Mouse (Mus musculus) stomach, postnatal 0 days (tissue): Measurements from ENCODE around the gene 4933405L10Rik. TPM values are rescaled to one million over a fixed set of nuclear protein-coding genes. Genes with fewer than 3 reads are reported as not detected.

Experiments
- ATAC-seq: fragments of 200-750 bp; cut with Nextera tagmentation; 2 replicates; pipeline ENCODE4 v1.8.0; 2017; ENCODE audit not compliant: low FRiP score, low TSS enrichment
- DNase-seq: peaks from one replicate; pipeline ENCODE4 v3.0.0-alpha.2; 2016; ENCODE audit warnings: low spot score
- H3K27ac ChIP-seq: fragments of 300-500 bp; sonication (generic); replicated peaks from 2 replicates; pipeline ENCODE4 v1.5.1; 2014; ENCODE audit warnings: mild to moderate bottlenecking, control low read depth
- H3K27me3 ChIP-seq: fragments of 300-500 bp; sonication (generic); 2 replicates; pipeline ENCODE4 v1.6.1; 2014; ENCODE audit warnings: low read length; ENCODE audit not compliant: control insufficient read depth, insufficient read depth
- H3K36me3 ChIP-seq: fragments of 300-500 bp; sonication (generic); 2 replicates; pipeline ENCODE4 v1.6.1; 2014; ENCODE audit warnings: low read length, mixed read lengths; ENCODE audit not compliant: control insufficient read depth, insufficient read depth
- H3K4me1 ChIP-seq: fragments of 300-500 bp; sonication (generic); replicated peaks from 2 replicates; pipeline ENCODE4 v1.6.1; 2014; ENCODE audit warnings: antibody characterized with exemption; ENCODE audit not compliant: control insufficient read depth, insufficient read depth
- H3K4me2 ChIP-seq: fragments of 300-500 bp; sonication (generic); replicated peaks from 2 replicates; pipeline ENCODE4 v1.6.1; 2014; ENCODE audit warnings: low read depth, mild to moderate bottlenecking, control low read depth, moderate library complexity
- H3K4me3 ChIP-seq: fragments of 300-500 bp; sonication (generic); 2 replicates; pipeline ENCODE4 v1.5.1; 2014; ENCODE audit warnings: low read depth, low read length, control low read depth
- H3K9ac ChIP-seq: fragments of 300-500 bp; sonication (generic); 2 replicates; pipeline ENCODE4 v1.6.1; 2014; ENCODE audit warnings: mild to moderate bottlenecking, low read length, control low read depth, mixed read lengths
- H3K9me3 ChIP-seq: fragments of 300-500 bp; sonication (generic); 2 replicates; pipeline ENCODE4 v1.6.1; 2016; ENCODE audit warnings: low read length; ENCODE audit not compliant: control insufficient read depth
- CTCF ChIP-seq: IDR thresholded peaks from 2 replicates; pipeline ENCODE4 v1.5.1; 2016; ENCODE audit warnings: antibody characterized with exemption, low read depth, mild to moderate bottlenecking, moderate library complexity
- EP300 ChIP-seq: optimal IDR thresholded peaks from 2 replicates; pipeline ENCODE3; 2016; ENCODE audit warnings: antibody characterized with exemption
- WGBS: fragments of 180-500 bp; shearing (Covaris S2); extraction: QIAGEN DNeasy Blood & Tissue Kit; methylation state at CpG from one replicate; pipeline ENCODE4 v1.1.7; 2014; 5-methylcytosine and 5-hydroxymethylcytosine counted together
- polyA plus RNA-seq: library from polyadenylated mRNA; unstranded; fragments of >200 nt; fragmentation: Nextera tagmentation; extraction: Ambion mirVana; gene quantifications from 2 replicates; pipeline ENCODE4 v1.2.1, GENCODE M21; 2015

4933405L10Rik gene
- polyA plus RNA-seq, 1 experiment from 2014 or later, result 0.13 TPM

DNA sequence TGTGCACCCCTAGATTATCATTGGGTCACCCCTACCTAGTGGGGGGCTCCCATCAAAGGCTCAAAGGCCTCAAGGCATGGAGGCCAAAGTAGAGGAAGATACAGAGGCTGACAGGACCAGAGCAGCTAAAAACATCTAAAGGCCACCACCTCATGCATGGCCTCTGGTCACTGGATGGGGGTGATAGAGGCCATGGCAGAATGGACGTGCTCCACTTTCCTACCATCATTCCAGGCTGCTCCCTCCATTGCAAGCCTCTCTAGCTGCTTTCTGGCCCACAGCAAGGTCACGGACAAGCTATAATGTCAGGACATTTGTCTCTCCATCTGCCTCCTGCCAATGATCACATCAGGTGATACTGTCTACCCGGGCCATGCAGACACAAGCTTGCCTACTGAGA is 4.8 kb downstream of the 4933405L10Rik start:
- H3K36me3 ChIP-seq, result peaks cover 4% of the 10 kb centered on the region; the same call in 1 of the 2 replicates
- no peaks in the 10 kb centered on the region for H3K9me3 ChIP-seq
- no peak for ATAC-seq
- 82% methylated on average over 3 of the region's 3 CpGs for WGBS
- TF ChIP-seq EP300 (no peak), CTCF (no peak)
- H3K4me1 ChIP-seq, result no peaks in the 10 kb centered on the region
- no peak overlapping the region for H3K4me3 ChIP-seq
- no peak overlapping the region for H3K9ac ChIP-seq
- no peak overlapping the region for H3K27ac ChIP-seq
- no peak overlapping the region for H3K4me2 ChIP-seq
- no peaks in the 10 kb centered on the region for H3K27me3 ChIP-seq
- no peak for DNase-seq

DNA sequence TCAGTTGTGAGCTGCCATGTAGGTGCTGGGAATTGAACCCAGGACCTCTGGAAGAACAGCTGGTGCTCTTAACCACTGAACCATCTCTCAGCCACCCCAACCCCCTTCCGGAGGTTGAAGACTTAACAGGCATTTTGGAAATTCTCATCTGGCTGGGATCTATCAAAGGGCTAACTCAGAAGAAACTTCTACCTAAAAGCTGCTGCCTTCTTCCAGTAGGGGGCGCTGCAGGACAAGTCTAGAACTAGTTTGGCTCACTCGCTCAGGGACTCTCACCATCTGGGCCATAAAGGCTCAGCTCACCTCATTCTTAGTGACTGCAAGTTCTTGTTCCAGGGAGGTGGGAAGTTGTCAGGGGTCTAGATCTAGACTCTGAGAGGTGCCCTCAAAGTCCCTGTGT is 6.7 kb downstream of the 4933405L10Rik start:
- WGBS, result 4% methylated on average over 3 of the region's 3 CpGs
- TF ChIP-seq CTCF (peak; percentile 92), EP300 (no peak)
- Histone ChIP-seq H3K27ac (peak overlapping the region; percentile 84), H3K27me3 (no peaks in the 10 kb centered on the region), H3K4me3 (no peak overlapping the region), H3K4me1 (no peaks in the 10 kb centered on the region), H3K4me2 (no peak overlapping the region), H3K9me3 (no peaks in the 10 kb centered on the region), H3K9ac (no peak overlapping the region), H3K36me3 (peaks cover 5% of the 10 kb centered on the region; the same call in 1 of the 2 replicates)
- ATAC-seq, result peak; percentile 63
- DNase-seq, result peak; percentile 89

DNA sequence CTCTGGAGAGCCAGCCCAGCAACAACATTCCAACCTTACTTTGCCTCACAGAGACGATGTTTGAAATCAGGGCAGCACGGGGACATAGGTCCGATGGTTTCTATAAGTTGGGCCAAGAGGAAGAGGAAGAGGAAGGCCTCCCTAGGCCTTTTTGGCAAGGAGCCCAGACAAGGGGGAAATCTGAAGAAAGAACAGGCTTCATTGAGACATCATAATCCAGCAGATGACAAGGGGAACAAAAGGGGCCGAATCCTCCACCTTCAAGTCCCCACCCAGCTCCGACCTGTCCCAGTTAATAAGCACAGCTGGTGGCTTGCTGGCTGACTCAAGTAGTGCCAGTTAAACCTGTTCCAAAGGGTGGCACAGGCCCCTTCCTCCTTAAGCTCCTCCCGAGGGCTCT is 7.6 kb downstream of the 4933405L10Rik start:
- no peaks in the 10 kb centered on the region for H3K27me3 ChIP-seq
- peaks cover 5% of the 10 kb centered on the region; the same call in 1 of the 2 replicates for H3K36me3 ChIP-seq
- no peak overlapping the region for H3K4me2 ChIP-seq
- no peak for DNase-seq
- TF ChIP-seq EP300 (peak; percentile 88), CTCF (no peak)
- no peak overlapping the region for H3K4me3 ChIP-seq
- H3K9ac ChIP-seq, result no peak overlapping the region
- ATAC-seq, result no peak
- WGBS, result 44% methylated on average over 6 of the region's 6 CpGs
- H3K9me3 ChIP-seq, result no peaks in the 10 kb centered on the region
- H3K4me1 ChIP-seq, result no peaks in the 10 kb centered on the region
- peak overlapping the region; percentile 84 for H3K27ac ChIP-seq

DNA sequence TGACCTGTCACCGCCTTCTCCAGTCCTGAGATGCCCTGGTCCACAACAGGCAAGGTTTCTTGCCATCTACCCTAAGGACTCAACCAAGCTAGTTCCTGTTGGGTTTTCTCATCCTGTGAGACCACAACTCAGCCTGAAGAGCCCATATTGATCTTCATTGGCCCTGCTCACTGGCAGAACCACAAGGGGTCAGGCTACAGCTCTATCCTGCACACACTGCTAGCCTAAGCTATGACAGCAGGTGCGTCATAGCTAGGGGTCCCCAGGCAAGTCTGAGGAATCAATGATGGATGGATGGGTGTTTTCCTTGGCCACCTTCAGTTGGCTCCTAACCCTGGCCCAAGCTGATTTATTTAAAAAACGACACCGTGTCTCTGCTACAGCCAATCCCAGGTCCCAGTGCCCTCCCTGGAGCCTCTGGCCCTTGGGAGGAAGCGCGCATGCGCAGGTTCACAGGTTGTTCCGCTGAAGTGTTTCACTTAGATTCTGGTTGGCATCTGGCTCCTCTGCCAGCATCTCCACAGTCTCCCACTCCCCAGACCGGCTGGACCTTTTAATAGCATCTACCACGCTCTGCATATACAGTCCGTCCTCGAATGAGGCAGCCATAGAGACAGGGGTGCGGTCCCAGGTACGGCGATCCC is 9.0 kb downstream of the 4933405L10Rik start:
- DNase-seq, result no peak

DNA sequence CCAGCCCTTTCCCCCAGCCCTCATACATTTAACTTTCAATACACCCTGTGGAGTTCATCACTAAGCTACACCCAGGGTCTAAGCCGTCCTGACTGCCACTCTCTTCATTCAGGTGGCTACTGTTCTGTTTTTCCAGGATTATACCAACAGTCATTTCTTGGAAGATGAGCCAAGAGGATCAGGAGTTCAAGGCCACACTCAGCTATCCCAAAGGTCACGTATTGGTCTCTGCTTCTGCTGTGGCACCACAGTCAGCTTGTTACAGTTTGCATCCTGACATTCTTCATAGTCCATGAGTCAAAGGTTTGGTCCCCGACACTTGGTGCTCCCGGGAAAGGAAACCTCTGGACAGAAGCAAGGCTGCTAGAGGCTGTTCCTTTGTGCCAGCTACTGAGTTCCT is 12.2 kb downstream of the 4933405L10Rik start:
- H3K9ac ChIP-seq, result no peak overlapping the region
- peaks cover 5% of the 10 kb centered on the region; the same call in 1 of the 2 replicates for H3K36me3 ChIP-seq
- ATAC-seq (no peak), DNase-seq (no peak)
- H3K9me3 ChIP-seq, result no peaks in the 10 kb centered on the region
- no peaks in the 10 kb centered on the region for H3K27me3 ChIP-seq
- no peak for TF ChIP-seq CTCF
- TF ChIP-seq EP300, result no peak
- 93% methylated on average over 4 of the region's 4 CpGs for WGBS
- H3K4me2 ChIP-seq, result no peak overlapping the region
- H3K27ac ChIP-seq, result no peak overlapping the region
- no peaks in the 10 kb centered on the region for H3K4me1 ChIP-seq
- no peak overlapping the region for H3K4me3 ChIP-seq

More for the DNA sequence above, 9.0 kb downstream of the 4933405L10Rik start:
- TF ChIP-seq EP300 (no peak), CTCF (peak; percentile 40; the same call in 1 of the 2 replicates)
- no peaks in the 10 kb centered on the region for H3K9me3 ChIP-seq
- no peak overlapping the region for H3K4me3 ChIP-seq
- H3K36me3 ChIP-seq, result peaks cover 5% of the 10 kb centered on the region; the same call in 1 of the 2 replicates
- 0 out of 2 replicates have a peak, but pooled peaks have one; percentile 25 for ATAC-seq
- H3K4me1 ChIP-seq, result no peaks in the 10 kb centered on the region
- H3K27ac ChIP-seq, result no peak overlapping the region
- 92% methylated on average over 15 of the region's 15 CpGs for WGBS
- H3K9ac ChIP-seq, result no peak overlapping the region
- H3K27me3 ChIP-seq, result no peaks in the 10 kb centered on the region
- H3K4me2 ChIP-seq, result no peak overlapping the region

DNA sequence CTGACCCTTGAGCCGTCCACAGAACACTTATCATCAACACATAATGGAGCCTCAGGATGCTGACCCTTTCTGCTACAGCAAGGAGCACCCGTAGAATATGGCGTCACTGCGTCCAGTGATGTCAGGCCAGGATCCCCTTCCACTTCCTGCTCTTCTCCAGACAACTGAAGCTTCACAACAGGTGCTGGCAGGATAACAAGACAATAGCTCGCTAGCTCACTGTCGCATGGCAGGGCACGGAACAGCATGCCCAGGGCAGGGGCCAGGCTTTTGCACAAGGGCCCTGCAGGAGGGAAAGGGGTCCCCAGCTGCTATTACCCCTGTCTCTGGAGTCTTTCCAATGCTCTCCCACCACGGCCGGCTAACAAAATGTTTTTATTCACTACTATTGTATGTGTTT is 15.4 kb downstream of the 4933405L10Rik start:
- Histone ChIP-seq H3K9me3 (no peaks in the 10 kb centered on the region), H3K4me2 (no peak overlapping the region), H3K9ac (no peak overlapping the region), H3K4me1 (no peaks in the 10 kb centered on the region), H3K36me3 (no peaks in the 10 kb centered on the region), H3K27ac (no peak overlapping the region), H3K27me3 (no peaks in the 10 kb centered on the region), H3K4me3 (no peak overlapping the region)
- WGBS, result 91% methylated on average over 9 of the region's 9 CpGs
- ATAC-seq (no peak), DNase-seq (no peak)
- TF ChIP-seq EP300 (no peak), CTCF (no peak)
